Mouse (Mus musculus): ENCODE measurements around the gene Fam178b.
"Not testable (repeated sequence)": the region's sequence is repeated elsewhere in the genome, so short reads cannot be mapped to it uniquely, and the experiment has no call there.

- TF ChIP-seq CTCF (IDR thresholded peaks at IDR 0.05; ENCODE audit: low read depth, low read length); POLR2A (IDR thresholded peaks at IDR 0.05; ENCODE audit: borderline replicate concordance, low read depth, low read length): not testable (repeated sequence)
These were observed 67.0 kb downstream of the Fam178b start for GRCm38 (mm10) chr1:36615958-36616357.

Measured in bone marrow macrophage, adult 2 months (primary cell).